Mouse (Mus musculus) Muller cell, postnatal 12 days (primary cell): Measurements from ENCODE around the gene Ppp1r15b.

Experiments used
- DNase-seq: peaks from one replicate; pipeline ENCODE4 v3.0.0-alpha.2; 2015; ENCODE audit errors: inconsistent ontology term

Ppp1r15b gene

DNA sequence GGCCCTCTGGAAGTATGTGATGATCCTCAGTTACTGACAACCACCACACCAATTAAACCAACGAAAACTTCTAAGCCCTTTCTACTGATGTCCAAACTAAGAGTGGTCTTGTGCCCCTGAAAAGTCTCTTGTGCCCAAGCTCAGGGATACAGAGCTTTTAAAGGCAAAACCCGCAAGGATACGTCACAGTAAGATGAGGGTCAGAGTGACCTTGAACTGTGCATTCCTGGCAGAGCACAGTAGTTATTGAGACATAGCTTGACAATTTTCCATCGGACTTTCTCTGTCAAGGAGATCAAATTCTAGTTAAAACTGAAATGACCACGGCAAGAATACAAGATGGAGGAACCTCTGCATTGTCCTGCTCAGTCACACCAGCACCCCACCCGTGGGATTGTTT, 9.7 kb upstream of the Ppp1r15b start:
- no peak for DNase-seq

DNA sequence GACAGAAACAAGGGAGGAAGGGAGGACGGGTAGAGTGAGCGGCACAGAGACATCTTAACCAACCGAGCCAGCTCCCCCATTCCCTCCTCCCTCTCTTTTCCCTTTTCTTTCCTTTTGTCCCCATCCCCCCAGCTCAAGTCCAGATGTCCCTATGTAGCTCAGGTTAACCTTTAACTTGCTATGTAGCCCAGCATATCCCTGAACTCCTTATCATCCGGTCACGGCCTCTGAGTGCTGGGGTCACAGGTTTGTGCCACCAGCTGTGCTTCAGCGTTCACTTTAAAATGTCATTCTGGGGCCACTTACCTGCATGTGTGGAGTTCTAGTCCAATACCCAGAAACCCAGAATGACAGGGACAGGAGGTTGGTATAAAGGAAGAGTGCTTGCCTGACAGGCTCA, 6.8 kb upstream of the Ppp1r15b start:
- no peak for DNase-seq

DNA sequence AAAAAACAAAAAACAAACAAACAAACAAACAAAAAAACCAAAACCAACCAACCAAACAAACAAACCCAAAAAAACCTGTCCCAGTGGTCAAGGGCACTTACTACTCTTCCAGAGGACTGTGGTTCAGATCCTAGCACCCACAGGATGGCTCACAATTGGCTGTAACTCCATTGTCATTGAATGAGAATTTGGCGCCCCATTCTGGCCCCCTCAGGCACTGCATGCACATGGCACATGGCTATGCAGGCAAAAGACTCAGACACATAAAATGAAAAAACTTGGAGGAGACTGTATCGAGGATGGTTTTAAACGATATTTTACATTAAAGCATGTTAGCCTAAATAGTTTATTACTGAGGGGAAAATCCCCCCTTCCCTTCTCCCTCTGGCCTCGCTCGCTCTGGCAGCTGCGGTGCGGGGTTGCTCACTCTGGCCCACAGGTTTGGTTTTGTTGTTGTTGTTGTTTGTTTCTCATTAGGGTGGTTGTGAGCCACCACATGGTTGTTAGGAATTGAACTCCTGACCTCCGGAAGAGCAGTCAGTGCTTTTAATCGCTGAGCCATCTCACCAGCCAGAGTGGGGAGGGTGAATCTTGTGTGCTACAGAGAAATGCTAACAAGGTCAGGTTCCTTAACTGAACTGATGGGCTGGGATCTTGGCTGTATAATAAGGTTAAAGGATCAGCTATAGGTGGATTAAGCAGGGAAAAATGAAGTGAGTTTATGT, 5.1 kb upstream of the Ppp1r15b start:
- DNase-seq = no peak

DNA sequence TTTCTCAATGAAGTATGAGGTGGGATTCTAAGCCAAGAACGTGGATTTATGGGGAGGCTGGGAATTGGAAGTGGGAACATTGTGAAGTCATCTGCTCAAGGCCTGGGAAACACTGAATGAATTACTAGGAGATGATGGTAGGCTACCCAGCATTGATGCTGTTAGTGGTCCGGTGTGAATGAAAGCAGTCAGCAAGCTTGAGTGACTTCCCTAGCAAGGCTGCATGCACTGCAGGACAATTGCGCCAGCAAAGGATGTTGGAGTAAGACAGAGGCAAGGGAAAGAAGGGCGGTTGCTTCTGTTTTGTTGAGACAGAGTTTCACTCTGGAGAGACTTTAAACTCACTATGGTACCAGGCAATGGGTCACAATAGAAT, 4.6 kb upstream of the Ppp1r15b start:
- no peak for DNase-seq

DNA sequence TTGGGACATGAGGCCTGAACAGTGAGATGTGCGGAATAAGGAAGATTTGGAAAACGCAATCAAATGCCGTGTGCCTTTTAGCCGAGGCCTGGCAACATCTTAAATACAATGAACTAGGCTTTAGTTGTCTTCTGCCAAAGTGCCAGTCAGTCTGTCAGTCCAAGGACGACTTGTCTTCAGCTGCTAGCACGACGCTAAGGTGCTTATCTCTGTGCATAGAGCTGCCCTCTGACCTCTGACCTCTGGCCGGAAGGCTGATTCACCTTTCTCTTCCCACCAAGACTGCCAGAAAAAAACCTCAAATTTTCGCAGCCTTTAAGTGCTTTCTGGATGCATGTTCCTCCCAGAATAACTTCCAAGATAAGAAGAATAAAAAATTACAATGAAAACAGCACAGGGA, 3.6 kb upstream of the Ppp1r15b start:
- no peak for DNase-seq

DNA sequence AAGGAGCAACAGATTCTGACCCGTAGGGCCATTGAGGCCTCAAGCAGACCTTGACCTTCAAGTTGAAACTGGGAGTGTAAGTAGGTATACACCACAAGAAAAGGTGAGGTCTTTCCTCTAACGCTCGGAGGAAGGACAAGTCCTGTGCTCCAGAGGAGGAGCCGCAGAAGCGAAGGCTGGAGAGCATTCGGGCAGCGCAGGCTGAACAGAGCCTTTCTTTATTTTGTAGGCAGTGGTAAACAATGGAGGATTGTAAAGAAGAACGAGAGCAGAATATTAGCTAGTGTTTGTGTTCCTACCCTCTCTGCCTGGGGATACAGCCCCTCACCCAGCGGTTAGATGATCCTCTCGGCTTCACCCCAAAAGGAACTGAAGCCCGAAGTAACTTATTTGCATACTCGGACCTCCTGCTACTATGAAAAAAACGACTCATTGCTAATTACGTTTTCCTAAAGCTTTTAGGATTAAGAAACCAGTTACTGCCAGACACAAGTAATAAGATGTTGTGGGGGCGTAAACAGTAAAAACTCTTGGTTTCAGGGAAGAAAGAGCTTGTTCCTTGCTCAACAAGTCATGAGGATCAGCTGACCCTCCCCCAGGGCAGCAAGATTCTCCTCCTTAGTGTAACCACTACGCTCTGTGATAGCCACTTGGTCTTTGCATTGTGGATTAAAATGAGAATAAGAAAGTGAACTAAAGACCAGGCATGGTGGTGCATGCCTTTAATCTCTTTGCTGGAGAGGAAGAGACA, 1.3 kb upstream of the Ppp1r15b start:
- DNase-seq = peak; percentile 11

DNA sequence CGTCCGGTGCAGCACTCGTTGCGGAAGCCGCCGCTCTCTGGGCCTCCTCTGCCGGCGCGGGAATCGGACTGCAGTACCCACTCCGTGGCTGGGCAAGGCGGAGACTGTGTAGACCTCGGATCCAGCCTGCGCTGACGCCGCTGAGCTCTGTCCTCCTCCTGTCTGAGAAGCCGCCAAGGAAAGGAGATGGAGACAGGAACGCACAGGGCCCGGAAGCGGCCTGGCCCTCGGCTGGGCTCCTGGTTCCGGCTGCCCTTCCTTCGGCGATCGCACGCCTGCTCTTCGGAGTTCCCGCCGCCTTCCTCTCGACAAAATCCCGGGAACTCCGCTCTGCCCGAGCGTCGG, 590 bp downstream of the Ppp1r15b start:
- no peak for DNase-seq

DNA sequence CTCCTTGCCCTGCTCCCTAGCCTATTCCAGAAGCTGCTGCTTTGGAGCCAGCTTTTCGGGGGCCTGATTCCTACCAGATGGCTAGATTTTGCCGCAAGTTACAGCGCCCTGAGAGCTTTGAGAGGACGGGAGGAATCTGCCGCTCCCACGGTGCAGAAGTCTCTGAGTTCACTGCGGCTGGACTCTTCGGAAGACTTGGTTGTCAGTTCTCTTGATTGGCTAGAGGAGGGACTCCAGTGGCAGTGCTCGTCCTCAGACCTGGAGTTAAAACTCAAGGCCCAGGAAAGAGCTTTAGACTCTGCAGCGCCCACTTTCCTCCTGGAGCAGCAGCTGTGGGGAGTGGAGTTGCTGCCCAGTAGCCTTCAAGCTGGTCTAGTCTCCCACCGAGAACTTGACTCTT, 993 bp downstream of the Ppp1r15b start:
- DNase-seq = peak; percentile 36

DNA sequence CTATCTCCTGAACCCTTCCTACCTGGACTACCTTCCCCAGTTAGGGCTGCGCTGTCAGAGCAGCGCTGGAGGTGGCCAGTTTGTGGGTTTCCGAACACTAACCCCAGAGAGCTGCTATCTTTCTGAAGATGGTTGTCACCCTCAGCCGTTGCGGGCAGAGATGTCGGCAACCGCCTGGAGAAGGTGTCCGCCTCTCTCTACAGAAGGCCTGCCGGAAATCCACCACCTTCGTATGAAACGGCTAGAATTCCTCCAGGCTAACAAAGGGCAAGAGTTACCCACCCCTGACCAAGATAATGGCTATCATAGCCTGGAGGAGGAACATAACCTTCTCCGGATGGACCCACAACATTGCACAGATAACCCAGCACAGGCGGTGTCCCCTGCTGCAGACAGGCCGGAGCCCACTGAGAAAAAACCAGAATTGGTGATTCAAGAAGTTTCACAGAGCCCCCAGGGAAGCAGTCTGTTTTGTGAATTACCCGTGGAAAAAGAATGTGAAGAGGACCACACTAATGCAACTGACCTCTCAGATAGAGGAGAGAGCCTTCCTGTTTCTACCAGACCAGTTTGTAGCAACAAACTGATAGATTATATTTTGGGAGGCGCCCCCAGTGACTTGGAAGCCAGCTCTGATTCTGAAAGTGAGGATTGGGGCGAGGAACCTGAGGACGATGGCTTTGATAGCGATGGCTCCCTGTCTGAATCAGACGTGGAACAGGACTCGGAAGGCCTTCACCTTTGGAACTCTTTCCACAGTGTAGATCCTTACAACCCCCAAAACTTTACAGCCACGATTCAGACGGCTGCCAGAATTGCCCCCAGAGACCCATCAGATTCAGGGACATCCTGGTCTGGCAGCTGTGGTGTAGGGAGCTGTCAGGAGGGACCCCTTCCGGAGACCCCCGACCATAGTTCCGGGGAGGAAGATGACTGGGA, 1.7 kb downstream of the Ppp1r15b start:
- peak; percentile 12 for DNase-seq

DNA sequence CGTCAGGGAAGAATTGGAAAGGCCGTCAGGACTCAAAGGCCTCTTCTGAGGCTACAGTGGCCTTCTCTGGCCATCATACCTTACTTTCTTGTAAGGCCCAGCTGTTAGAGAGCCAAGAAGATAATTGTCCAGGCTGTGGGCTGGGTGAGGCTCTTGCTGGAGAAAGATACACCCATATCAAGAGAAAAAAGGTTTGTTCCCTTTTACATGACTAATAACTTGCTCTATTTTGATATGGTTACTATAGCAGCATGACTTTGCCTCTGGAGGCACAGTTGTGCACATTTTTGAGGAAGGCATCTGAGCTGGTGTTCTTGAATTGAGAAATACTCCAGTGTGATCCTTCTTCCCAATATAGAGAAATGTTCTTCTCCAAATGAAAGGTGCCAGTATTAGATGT, 2.5 kb downstream of the Ppp1r15b start:
- DNase-seq = peak; percentile 38

DNA sequence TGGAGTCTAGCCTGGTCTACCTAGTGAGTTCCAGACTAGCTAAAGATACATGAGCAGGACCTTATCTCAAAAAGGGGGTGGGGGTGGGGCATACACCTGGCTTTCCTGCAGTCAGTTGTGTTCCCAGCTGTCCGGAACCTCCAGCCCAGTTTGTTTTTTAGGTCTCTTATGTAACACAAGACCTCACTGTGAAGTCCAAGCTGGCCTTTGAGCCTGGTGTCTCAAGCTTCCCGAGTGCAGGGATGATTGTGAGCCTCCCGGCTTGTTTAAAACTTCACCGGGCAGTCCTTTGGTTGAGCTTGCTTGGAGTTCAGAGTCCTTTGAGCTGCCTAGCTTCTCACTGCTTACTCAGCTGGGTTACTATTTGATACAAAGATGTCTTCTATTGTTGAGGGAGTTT, 3.1 kb downstream of the Ppp1r15b start:
- DNase-seq = peak; percentile 54

DNA sequence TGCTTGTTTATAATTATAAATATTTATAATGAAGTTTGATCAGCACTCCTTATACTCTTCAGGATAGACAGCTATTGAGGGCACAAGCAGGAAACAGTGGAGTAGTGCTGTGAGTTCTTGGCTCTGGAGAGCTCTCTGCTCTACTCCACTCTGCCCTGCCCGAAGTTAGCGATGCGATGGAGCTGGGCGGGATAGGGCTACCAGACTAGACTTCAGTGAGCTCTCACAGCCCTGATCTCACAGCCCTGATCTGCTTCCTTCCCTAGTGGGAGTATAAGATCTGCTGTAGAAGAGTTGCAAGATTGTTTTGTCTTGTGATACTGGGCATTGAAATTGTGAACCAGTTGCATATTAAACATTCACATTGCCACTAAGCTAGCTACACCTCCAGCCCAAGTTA, 3.9 kb downstream of the Ppp1r15b start:
- DNase-seq = peak; percentile 1

DNA sequence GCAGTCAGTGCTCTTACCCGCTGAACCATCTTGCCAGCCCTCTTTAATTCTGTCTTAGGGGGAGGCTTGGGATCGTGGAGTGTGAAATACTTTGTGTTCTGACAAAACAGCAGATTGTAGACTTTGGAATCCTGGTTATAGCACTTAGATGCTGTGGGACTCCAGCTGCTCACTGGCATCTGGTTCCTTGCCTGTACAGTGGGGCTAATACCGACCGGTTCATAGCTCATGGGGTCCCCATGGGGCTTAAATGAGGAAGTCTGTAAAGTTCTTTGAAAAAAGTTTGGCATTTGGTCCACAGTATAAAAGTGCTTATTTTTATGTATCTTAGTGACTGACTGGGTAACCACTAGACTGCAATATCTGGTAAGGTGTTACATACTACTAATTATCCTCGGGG, 4.9 kb downstream of the Ppp1r15b start:
- DNase-seq = no peak

DNA sequence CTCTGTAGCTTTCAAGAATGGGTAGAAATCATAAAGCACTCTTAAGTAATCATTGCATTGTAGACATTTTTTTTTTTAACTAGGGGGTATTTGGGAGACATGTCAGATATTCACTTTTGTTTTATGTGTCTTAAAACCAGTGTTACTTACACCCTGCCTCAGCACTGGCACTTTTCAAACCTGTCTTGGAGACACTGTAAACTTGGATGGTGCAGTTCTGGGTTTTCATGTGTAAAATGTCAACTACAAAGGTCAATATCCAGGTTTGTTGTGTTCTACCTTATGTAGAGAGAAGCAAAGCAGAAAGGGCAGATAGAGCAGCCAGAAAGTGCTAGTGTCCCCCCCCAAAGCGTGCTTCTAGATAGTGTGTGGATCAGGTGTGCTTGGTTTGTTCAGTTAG, 7.5 kb downstream of the Ppp1r15b start:
- no peak for DNase-seq

DNA sequence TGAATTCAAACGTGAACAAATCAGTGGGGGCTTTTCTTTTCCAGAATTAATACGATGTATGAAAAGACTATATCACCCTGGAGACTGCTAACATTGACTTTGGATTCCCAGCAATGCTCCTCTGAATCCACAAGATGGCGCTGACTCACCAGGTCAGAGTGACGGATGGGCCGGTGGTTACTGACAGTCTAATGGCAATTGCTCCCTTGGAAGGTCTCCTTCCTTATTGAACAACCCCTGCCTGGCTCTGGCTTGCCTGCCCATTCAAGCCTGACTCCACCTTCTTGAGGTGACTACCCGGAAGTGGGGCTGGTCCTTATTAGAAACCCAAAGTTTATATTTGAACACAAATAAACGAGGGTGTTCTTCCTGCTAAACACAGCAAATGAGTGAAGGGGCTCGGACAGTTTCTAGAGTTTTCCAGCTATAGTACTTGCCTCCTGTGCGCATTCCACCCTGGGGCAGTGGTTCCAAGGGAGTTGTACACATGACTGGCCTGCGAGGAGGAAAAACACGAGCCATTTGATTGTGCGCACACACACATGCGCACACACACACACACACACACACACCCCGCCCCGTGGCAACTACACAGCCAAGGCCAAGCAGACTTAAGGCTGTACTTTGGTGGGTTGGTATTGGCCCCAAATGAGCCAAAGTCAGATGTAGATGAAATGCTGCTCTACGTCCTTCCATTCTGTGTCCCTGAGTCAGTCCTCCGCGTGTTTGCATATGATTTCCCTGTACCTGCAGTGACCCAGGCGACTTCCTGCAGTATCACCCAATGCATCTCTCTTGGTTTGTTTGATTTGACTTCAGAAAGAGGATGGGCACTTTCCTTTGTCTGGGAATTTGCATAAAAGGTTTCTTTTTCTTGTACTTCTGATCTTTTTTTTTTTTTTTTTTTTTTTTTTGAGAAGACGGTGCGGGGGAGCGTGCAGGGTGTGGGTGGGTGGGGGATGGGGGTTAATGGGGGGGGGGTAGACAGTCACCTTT, 15.4 kb downstream of the Ppp1r15b start:
- DNase-seq = peak; percentile 29

DNA sequence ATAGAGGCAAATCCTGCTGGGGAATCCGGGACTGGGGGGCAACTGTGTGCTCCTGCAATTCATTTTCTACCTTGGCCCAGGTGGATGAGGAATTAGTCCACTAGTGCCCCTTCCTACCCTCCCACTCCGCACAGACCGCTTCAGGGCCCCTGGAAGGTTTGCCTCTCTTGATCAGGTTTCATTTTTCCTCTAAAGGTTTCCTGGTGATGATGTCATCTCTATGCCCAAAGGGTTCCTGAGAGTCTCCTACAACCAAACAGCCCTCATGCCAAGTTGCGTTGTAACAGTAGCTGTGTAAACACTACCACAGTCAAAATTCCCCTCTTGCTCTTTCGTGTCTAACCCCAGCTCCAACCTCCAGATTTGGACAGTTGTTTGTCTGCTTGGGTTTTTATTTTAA, 16.4 kb downstream of the Ppp1r15b start:
- no peak for DNase-seq

DNA sequence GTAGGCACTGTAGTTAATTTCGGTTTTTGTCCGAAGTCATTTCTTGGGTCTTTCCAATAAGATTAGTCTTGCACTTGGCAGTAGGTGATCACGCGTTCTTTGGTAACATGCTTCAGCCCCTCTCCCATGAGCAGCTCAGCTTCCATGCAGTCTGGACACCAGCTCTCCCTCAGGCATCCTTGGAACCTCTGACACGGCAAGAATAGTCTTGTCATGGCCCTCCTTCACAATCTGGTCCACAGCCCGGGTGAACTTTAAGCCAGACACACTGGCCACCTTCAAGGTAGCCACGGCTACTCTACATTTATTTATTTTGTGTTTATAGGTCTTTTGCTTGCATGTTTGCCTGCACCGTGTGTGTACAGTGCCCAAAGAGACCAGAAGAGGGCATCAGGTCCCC, 17.2 kb downstream of the Ppp1r15b start:
- no peak for DNase-seq

DNA sequence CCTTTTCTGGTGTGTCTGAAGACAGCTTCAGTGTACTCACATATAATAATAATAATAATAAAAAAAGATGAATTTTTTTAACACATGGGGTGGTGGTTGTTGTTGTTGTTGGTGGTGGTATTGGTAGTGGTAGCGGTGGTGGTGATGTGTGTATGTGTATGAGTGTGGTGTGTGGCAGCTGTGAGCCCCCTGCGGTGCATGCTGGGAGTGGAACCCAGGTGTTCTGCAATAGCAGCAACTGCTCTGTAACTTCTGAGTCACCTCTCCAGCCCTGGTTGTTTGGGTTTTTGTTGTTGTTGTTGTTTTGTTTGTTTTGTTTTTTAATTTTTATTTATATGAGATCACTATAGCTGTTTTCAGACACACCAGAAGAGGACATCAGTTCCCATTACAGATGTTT, 19.6 kb downstream of the Ppp1r15b start:
- no peak for DNase-seq

DNA sequence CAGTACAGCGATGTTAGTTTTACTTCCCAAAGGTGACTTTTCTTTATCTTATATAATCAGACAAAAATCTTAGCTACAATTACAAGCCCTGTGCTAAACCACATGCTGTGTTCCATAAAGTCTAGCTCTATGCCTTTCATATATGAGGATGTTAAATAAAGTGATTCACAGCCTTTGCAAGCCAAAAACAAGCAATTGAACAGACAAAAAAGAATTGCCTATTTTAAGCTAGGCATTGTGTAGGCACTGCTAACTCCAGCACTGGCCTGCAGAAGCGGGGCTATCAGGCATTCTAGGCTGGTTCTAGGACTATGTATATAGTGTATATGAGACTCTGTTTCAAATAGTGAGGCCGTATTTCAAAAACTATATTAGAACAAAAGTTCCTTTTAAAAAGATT, 21.3 kb downstream of the Ppp1r15b start:
- DNase-seq = no peak

DNA sequence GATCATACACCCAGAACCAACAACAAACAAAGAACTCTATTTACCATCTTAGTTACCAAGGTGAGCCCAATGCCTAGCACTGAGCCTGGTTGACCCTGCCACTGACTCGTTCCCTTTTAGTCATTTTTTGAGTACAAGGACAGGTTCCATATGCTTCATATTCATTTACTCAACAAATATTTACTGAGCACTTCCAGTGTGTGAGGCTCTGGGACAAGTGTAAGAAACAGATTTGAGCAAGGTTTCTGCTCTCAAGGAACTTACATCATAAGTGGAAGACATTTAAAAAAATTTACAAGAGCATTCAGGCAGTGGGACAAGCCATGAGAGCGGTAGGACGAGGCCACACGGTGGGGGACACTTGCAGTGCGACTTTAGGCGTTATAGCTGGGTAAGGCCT, 24.3 kb downstream of the Ppp1r15b start:
- DNase-seq = no peak

DNA sequence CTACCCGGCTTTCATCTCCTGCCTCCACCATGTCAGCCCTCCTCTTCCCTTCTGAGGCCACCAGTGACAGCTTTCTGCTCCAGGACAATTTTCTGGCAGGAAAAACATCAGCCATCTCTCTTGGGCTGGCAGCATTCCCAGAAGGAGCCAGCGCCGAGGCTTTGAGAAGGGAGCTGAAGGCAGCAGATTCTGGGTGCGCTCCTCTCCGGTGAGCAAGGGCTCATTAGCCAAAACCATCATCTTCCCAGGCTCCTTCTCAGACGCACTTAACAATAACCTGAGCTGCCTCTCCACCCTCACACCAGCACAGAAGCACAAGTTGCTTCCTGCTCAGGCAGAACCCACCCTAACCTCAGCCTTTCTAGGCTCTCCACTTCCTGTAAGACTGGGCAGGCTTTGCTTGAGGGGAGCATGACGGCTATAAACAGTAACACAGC, 28.2 kb downstream of the Ppp1r15b start:
- DNase-seq = peak; percentile 11
